Mouse (Mus musculus) frontal cortex, postnatal 25 days (tissue): ENCODE data around the gene Herc3.
"Not testable (repeated sequence)": the region's sequence is repeated elsewhere in the genome, so short reads cannot be mapped to it uniquely, and the experiment has no call there.

Experiments
- DNase-seq, 2 experiments: peaks; one replicate each; pipeline ENCODE4 v3.0.0; 2022; ENCODE audit warnings: low spot score in 2 of 2

Herc3 gene

DNA sequence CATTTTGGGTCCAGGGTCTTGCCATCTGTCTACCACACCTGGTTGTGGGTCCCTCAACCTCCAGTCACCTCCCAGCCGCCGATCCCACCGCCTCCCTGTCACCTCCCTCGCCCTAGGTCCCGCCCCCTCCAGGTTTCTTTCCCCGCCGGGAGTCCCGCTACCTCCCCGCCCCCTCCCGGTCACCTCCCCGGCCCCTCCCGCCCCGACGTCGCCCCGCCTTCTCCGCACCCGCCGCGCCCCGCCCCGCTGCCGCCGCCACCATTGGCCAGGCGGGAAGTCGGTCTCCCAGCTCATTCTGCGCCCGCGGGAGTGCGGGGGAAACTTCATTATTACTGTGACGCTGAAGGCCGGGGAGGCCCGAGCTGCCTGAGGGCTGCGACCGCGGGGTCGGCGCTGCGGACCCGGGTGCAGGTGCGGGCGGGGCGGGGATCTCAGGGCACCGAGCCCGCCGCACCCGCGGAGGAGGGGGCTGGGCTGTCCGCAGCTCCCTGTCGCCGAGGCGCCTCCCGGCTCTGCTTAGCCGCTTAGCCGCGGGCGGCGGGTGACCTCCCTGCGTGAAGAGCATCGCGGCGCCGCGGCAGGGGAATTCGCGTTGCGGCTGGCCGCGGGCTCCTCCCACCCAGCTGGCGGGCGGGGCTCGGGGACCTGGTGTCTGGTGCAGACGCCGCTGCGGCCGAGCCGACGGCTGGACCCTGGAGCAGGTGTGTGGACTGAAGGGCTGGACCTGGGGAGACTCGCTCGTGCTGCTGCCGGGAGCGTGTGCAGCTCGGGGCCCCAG lies at the start of gene Herc3:
Gene Herc3 (plus strand): TSS at position 234 of the 778 bp plus-strand sequence.
- peak; percentile 55 to 69 for DNase-seq

DNA sequence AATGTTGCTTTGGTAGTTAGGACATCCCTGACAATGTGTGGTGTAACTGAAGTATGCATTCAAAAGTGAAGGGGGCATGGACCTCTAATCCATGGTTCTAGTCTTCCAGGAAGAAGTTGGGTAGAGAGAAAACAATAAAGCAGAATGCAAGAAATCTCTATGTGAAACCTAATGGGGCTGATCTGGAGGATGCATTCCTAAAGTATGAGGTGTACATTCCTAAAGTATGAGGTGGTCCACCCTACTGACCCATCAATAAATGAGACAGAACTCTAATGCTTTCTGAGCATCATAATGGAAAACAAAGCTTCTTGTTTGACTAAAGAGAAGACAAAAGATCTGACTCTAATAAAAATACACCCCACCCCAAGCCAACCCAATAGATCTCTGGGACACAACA lies 29.9 kb upstream of the Herc3 start:
- no peak for DNase-seq

DNA sequence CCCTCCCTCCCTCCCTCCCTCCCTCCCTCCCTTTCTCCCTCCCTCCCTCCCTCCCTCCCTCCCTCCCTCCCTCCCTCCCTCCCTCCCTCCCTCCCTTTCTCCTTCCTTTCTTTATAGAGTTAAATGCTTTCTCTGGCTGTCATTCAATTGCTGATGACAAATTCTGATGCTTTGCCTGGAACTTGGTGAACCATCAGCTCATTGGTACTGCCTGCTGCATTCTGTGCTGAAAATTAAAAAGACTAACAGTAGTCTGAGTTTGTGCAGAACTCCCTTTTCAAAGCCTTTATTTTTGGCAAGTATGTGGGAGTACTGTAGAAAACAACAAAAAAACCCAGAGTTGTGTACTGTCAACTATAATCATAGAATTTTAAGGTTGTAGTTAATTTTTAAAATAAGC lies 16.9 kb upstream of the Herc3 start:
- DNase-seq: no peak

DNA sequence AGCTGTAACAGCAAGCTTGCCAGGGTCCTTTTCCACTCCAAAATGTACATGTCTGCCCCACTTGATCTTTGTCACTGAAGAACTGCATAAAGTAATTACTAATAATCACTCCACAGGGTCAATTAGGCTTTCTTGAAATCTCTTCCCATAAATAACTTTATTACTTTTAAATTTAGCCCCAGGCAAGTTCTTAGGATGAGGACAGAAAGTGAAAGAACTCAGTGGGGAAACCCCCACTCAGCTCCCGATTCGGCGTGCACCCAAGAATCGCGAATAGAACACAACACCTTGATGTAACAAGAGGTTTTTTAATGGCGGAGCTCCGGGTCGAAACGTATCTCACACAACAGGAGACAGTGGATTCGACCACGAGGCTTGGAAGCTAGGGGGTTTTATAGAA lies 14.2 kb upstream of the Herc3 start:
- DNase-seq: not testable (repeated sequence)

DNA sequence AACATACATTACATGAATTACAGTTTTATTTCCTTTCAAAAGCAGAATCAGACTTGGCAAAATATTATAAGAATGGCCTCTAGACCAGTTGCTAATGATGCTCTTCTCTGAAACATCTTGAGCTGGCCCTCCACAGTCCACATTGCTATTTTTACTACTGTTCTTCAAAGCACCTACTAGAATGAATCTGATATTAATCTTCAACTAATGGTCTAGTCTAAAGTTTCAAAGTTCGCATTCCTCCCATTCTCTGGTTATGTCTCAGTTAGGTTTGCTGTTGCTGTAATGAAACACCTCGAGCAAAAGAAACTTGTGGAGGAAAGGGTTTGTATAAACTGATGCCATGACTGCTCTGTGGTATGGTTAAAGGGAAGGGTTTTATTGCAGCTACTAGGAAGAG lies 5.6 kb upstream of the Herc3 start:
- DNase-seq: no peak

DNA sequence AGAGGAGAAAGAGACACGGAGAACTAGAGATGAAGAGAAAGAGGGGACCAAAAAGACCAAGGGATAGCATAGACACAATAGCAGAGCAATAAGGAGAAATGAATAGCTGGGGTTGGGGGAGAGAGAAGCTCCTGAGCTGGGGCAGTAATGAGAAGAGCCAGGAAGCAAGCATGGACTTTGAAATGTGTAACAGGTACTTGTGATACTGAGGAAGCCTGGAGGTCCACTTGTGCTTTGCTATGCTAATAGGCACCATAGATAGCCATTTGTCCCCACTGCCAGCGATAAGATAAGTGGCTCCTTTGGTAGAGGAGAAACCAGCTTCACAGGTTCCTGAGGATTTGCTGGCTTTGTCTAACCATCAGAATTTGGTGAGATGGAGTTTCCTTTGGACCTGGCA lies 5.2 kb upstream of the Herc3 start:
- no peak for DNase-seq

DNA sequence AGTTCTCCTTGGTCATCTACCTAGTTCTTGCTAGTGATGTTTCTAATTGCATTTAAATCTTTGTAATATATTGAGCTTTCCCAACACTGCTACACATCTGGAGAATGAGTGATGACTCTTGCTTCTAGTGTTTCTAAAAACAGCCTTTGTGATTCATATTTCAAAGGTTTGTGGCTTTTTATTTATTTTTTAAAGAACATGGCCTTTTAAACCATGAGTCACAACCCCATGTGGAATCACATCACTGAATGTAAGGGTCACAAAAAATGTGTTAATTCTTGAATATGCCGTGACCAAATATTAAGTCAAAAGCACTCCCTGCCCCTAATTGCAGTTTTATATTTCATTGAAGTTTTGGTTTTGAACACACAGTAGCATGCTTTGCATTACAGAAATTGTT lies 2.7 kb upstream of the Herc3 start:
- DNase-seq: no peak

DNA sequence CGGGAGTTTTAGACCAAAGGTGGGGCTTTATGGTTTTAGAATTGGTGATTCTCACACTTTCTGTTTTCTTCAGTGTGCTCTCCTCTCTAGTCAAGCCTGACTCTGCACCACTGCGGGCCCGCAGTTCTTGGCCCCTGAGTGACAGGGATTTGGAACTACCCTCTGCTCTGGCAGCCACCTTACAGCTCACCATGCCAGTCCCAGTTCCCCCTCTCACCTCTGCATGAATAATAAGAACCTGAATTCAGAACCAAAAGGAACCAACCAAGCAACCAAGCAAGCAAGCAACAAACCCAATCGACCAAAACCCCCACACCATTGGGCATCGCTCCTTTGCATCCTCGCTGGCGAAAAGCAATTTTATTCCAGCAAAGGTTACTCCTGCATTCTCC lies 429 bp upstream of the Herc3 start:
- no peak for DNase-seq

DNA sequence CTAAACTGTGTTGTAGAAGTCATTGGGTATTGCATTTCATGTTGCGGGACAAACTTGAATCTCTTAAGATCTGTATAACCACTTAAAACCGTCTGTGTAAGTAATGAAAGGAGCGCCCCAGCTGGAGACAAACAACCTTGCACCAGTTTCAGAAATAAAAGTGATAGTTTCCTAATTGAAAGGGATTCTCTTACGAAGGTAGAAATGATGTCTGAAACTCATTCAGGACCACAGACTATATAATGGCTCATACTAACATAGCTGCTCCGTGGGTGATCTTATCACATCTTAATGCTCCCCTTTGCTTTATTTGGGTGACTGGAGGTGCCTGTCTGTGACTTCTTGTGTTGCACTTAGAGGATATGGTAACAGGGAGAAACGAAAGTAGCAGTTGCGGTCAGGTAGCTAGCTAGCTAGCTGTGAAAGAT lies 1.3 kb downstream of the Herc3 start:
- no peak for DNase-seq

DNA sequence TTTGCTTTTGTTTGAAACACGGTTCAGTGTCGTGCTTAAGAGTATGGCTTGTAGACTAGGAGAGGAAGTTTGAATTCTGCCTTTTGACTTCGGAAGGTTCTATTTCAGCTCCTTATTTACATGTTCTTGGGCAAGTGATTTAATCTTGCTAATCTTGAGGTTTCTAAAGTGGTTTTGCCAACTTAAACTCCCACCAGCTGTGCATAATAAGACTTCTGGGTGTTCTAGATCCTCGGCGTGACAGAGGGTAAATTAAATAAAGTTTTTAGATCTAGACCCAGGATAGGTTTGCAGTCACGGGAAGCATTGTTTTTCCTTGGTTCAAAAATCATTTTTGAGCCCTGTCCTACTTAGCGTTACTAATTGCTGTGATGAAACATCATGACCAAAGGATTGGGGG lies 3.2 kb downstream of the Herc3 start:
- DNase-seq: no peak

DNA sequence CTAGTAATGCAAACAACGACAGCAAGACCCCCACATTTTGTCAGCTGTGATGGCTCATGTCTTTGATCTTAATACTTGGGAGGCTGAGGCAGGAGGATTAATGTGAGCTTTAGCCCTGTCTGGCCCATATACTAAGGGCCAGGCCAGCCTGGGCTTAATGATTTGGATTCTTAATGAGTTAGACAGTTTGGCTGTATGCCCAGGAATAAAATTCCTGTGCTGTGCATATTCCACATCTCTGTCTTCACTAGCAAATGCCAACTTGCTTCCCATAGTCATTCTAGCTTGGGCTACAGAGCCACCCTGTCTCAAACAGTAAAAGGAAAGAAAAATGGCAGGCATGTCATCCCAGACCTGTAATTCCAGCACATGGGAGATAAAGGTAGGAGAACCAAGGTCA lies 4.3 kb downstream of the Herc3 start:
- DNase-seq: no peak

DNA sequence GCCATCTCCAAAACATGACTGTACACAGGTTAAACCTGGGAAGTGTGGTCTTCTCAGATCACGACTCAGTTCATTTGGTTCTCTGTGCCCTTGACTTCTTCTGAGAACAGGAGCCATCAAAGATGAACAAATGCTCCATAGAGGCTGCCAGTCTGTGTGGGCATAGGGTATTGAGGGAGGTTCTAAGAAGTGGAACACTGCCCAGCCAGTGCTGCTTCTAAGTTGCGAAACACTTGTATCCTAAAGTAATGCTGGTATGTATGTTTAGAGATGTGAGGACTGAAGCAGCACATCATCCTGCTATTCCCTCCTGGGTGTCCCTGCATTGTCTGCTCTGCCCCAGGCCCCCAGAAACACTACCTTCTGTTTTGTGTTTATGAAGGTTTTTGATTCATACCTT lies 5.2 kb downstream of the Herc3 start:
- DNase-seq: no peak

DNA sequence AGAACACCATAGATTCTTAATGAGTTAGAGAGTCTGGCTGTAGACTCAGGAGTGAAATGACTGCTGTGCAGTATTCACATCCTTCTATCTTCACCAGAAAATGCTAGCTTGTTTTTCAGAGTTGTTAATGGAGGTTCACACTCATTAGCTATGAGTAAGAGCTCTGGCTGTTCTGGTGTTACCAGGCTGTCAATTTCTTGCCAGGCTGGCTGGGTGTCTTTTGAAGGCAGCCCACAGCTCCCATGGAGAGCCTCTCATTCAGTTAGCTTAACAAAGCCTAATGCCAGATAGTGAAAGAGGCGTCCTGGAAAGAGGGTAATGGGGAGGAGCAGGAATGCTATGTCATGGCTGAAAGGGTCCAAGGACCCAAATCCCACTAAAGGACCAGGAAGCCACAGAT lies 6.7 kb downstream of the Herc3 start:
- peak in 1 of 2 experiments; percentile 10 for DNase-seq

DNA sequence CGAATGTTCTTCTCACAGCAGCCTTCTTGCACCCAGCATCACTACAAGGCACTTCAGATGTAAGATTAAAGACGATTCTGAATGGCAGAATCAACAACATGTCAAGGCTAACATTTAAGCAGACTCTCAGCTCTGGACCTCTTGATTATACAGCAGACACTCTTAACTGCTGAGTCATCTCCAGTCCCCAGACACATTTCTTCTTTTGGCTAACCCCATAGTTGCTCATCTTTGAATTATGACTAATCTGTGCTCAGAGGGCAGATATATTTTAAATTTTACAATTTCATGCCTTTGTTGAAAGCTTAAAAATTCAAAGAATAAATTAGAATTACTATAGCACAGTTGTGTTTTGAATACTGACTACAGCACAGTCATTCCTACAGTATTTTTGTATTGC lies 9.9 kb downstream of the Herc3 start:
- peak in 1 of 2 experiments; percentile 1 for DNase-seq

DNA sequence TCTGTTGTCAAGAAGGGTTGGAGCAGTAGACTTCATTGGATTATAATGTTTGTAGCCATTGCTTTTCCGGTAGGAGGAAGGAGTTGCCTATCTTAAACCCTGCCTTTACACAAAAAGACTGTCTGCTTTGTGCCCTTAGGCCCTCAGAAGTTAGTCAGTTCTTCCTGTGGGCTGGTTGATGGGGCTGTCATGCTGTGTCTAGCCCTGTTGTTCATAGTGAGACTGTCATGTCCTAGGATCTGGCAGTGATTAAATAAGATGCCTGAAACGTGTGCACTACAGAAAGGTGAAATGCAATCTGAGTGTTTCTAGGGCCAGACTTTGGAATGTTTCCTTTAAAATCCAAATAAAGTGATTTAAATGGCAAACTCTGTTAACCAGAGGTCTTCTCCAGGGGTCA lies 10.9 kb downstream of the Herc3 start:
- DNase-seq: no peak

DNA sequence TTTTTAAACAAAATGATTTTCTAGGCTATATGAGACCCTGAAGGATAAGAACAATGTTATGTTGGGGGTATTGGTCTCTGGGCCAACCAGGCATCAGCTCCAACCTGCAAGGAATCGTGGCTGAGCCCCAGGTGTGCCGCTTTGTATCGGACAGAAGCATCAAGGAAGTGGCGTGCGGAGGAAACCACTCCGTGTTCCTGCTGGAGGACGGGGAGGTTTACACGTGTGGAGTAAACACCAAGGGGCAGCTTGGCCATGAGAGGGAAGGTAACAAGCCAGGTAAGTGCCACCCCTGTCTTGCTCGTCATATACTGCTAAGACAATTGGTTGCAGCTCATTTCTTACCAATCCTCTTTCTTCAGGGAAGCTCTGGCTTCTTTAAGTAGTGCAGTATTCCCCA lies 12.3 kb downstream of the Herc3 start:
- no peak for DNase-seq

DNA sequence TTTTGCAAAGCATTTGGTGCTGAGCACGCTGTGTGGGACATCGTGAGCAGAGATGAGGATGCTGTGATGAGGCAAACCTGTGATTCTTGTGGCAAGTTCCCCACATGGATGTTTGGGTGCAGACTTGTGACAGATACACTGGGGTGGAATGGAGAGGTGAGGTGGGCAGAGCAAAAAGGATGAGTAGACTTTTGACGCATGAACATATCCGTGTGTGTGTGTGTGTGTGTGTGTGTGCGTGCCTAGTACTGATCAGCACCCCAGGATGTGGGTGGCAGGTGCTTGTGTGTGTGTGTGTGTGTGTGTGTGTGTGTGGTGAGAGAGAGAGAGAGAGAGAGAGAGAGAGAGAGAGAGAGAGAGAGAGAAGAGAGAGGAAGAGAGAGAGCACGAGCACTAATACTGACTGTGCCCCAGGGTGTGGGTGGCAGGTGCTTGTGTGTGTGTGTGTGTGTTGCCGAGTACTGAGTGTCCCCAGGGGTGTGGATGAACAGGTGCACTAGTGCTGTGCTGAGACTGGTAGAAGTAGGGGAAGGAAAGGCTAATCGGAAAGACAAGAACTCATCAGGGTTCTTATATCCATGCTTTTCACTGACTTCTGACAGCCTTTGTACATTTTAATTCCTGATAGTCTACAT lies 13.0 kb downstream of the Herc3 start:
- DNase-seq: no peak

DNA sequence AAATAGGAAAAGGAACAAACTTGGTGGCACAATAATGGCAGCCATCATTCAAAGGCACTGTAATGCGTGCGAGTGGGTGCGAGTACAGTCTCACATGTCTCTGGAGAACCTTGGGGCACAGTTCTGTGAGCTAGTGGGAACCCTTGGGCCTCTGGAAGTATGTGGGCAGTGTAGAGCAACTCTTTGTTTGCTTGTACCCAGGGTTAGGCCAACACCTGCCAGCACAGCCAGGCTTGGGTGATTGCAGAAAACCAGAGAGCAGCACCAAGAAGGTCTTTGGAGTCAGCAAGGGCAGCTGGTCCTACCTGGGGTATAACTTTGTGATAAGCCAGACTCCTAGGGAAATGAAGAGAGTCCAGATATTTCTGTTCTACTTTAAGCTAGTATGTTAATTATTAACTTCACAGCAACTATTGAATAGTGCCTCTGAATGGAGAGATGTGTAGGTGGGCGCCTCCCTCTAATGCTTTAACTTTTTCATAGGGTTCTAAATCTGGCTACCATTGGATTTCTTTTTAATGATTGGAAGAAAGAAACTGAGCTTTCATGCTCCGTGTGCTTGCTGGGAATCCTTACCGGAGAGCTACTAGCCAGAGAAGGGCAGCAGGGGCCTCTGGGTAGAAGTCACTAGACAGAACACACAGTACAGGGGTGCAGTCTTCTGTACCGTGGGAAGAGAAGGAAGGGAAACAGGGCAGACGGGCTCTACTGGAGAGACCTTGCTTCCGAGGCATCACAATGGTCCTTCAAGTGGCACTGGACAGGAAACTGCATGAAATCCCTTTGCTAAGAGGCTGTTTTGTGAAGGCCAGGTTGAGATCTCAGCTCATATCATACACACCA lies 15.8 kb downstream of the Herc3 start:
- no peak for DNase-seq

DNA sequence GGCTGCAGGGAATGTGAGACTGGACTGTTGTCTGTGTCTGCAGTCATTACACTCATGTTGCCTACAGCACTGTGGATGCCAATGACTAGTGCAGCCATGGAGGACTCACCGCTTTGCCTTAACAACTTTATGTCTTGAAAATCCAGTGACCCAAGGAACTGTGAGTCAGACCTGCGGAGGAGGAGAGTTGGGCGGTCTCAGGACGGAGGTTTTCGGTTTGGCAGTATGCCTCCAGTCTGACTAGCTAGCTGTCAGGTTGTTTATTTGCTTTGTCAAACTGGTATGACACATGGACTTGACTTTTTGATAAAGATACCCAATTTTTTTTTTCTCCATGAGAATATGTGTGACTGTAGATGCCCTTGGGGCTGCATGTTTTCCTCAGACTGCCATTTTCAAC lies 16.6 kb downstream of the Herc3 start:
- no peak for DNase-seq

DNA sequence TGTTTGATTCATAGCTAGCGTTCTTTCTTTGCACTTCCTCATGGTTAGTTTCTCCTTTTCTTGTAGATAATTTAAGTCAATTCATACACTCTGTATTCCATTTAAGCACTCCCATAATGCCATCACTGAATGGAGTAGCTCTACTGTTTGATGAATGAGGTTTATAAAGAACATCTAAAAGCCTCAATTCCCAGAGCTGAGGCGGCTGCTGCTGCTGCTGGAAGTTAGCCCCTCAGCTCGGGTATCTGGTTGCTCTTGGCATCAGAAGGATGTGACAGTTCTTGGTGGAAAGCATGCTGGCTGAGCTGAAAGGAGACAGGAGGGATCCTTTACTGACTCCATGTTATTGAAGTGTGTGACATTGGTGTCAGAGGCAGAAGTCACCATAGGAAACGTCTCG lies 18.1 kb downstream of the Herc3 start:
- DNase-seq: no peak

DNA sequence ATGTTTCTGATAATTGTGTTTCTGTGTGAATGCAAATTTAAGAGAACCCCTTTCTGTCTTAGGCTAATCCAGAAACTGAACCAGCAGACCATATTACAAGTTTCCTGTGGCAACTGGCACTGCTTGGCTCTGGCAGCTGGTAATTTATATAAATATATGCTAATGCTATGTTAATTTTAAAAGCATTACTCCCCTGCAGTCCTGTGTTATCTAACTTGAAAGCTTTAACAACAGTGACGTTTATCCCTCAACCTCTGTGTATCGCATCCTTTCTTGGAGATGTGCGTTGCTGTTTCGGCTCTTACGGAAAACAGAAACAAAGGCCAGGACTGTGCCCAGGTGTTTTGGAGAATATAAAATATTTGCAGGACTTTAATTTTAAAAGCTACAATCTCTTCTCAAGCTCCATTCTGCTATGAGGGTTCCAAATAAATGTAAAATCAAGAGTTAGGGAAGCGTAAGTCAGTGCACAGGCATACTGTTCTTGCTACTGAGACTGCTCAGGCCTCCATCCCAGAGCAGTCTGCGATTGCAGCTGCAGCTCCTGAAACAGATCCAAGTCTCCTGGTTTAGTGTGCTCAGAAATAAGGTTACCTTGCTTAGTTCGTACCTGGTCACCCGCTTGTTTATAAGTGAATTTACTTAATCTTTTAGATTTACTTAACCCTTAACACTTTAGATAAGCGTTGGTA lies 24.6 kb downstream of the Herc3 start:
- DNase-seq: no peak

DNA sequence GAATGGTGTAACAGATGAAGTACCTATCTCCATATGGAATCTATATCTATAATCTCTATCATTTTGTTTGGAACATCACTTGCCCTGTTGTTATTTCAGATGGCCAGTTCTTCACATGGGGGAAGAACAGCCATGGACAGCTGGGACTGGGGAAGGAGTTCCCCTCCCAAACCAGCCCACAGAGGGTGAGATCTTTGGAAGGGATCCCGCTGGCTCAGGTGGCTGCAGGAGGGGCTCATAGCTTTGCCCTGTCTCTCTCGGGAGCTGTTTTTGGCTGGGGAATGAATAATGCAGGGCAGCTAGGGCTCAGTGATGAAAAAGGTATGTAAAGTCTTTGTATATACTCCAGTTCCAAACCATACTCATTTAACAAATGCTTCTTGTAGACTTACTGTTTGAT lies 25.2 kb downstream of the Herc3 start:
- no peak for DNase-seq
